Mouse (Mus musculus): Measurements from ENCODE around the gene Depdc7. TPM values are rescaled to one million over a fixed set of nuclear protein-coding genes. Genes with fewer than 3 reads are reported as not detected.
A peak's percentile ranks its signal among the peaks of the same experiment; 100 is the strongest.

Depdc7 gene
- polyA plus RNA-seq (2012; rRNA removed): 0.74 and 1.5 TPM in 2 replicates

DNA sequence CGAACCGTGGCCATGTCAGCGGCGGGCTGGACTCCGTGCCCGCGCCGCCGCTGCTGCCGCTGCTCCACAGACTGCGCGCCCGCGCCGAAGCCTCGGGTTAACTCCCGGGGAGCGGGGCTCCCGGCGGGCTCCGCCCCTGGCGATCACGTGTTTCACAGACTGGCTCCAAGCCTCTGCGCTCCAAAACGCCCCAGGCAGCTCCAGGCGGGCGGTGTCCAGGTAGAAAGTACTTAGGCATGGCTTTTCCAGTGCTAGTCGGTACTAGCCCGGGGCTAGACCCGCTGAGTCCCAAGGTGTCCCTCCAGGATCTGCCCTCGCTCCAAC, at the start of gene Depdc7:
Depdc7 (minus strand) TSS at position 138 of the 324 bp plus-strand sequence.
- Histone ChIP-seq H3K4me1 (ENCODE audit: control insufficient read depth, insufficient read depth, low read length) (peaks cover 11% of the 10 kb centered on the region), H3K36me3 (ENCODE audit: control insufficient read depth, insufficient read depth, low read length) (no peaks in the 10 kb centered on the region), H3K27ac (ENCODE audit: control insufficient read depth, insufficient read depth, low read depth, low read length) (no peak within 1 kb of the TSS), H3K27me3 (ENCODE audit: control insufficient read depth, insufficient read depth, low read length) (no peaks in the 10 kb centered on the region; the same call in 1 of the 2 replicates), H3K4me3 (ENCODE audit: control insufficient read depth, low read depth, low read length) (peak within 1 kb of the TSS; percentile 67)
- no peak for TF ChIP-seq POLR2A (IDR thresholded peaks at IDR 0.05; ENCODE audit: control insufficient read depth, low read depth, low read length)
- TF ChIP-seq CTCF (IDR thresholded peaks at IDR 0.05; ENCODE audit: control insufficient read depth, insufficient read depth, insufficient replicate concordance, low read depth, low read length): no peak

DNA sequence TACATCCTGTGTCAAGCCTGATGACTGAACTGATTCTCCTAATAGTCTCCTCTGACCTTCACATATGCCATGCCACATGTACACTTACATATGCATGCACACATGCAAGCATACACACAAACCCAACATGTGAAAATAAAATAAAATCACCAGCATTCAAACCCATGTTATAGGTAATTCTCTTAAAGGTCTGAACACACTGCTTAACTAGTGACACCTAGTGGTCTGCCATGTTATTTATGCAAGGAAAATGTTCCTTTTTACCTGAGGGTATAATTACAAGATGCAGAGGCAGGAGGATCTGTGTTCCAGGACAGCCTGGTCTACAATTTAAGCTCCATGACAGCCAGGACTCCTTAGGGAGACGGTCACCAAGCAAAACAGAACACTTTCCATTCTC, 32.1 kb upstream of the Depdc7 start:
- no peak overlapping the region for H3K4me3 ChIP-seq (ENCODE audit: control insufficient read depth, low read depth, low read length)
- H3K36me3 ChIP-seq (ENCODE audit: control insufficient read depth, insufficient read depth, low read length): no peaks in the 10 kb centered on the region
- TF ChIP-seq CTCF (IDR thresholded peaks at IDR 0.05; ENCODE audit: control insufficient read depth, insufficient read depth, insufficient replicate concordance, low read depth, low read length) (no peak), POLR2A (IDR thresholded peaks at IDR 0.05; ENCODE audit: control insufficient read depth, low read depth, low read length) (no peak)
- no peak overlapping the region for H3K27ac ChIP-seq (ENCODE audit: control insufficient read depth, insufficient read depth, low read depth, low read length)
- no peaks in the 10 kb centered on the region for H3K27me3 ChIP-seq (ENCODE audit: control insufficient read depth, insufficient read depth, low read length)
- H3K4me1 ChIP-seq (ENCODE audit: control insufficient read depth, insufficient read depth, low read length): no peaks in the 10 kb centered on the region

DNA sequence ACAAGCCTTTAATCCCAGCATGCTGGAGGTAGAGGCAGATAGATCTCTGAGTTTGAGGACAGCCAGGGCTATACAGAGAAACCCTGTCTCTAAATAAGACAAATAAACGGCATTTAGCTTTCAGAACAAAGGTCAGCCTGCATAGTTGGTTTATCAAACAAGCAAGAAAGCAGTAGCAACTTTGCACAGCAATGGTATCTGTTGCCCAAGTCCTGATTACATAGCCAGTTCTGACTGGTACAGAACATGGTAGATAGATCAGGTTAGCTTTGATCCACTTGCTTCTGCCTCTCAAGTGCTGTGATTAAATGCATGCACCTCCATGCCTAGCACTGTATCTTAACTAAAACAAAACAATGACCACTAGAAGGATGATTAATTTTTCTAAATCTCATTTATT, 26.0 kb upstream of the Depdc7 start:
- Histone ChIP-seq H3K36me3 (ENCODE audit: control insufficient read depth, insufficient read depth, low read length) (no peaks in the 10 kb centered on the region), H3K4me3 (ENCODE audit: control insufficient read depth, low read depth, low read length) (no peak overlapping the region), H3K27me3 (ENCODE audit: control insufficient read depth, insufficient read depth, low read length) (no peaks in the 10 kb centered on the region), H3K4me1 (ENCODE audit: control insufficient read depth, insufficient read depth, low read length) (no peaks in the 10 kb centered on the region), H3K27ac (ENCODE audit: control insufficient read depth, insufficient read depth, low read depth, low read length) (no peak overlapping the region)
- TF ChIP-seq CTCF (IDR thresholded peaks at IDR 0.05; ENCODE audit: control insufficient read depth, insufficient read depth, insufficient replicate concordance, low read depth, low read length) (no peak), POLR2A (IDR thresholded peaks at IDR 0.05; ENCODE audit: control insufficient read depth, low read depth, low read length) (no peak)

DNA sequence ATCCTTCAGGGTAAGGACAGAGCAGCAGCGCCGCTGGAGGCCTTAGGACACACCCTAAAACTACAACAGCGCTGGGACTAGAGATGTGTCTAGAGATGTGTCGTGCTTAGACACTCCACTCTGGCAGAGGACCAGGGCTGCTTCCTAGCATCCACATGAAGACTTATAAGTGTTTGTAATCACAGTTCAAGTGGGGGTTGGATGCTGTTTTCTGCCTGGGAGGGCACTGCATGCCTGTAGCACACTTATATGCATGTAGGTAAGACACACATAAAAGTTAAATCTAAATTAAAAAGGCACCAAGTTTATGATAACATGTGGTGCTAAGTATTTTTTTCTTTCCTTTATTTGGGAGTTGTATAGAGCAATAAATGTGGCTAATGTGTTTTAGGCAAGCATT, 21.3 kb upstream of the Depdc7 start:
- H3K36me3 ChIP-seq (ENCODE audit: control insufficient read depth, insufficient read depth, low read length): no peaks in the 10 kb centered on the region
- no peaks in the 10 kb centered on the region for H3K27me3 ChIP-seq (ENCODE audit: control insufficient read depth, insufficient read depth, low read length)

DNA sequence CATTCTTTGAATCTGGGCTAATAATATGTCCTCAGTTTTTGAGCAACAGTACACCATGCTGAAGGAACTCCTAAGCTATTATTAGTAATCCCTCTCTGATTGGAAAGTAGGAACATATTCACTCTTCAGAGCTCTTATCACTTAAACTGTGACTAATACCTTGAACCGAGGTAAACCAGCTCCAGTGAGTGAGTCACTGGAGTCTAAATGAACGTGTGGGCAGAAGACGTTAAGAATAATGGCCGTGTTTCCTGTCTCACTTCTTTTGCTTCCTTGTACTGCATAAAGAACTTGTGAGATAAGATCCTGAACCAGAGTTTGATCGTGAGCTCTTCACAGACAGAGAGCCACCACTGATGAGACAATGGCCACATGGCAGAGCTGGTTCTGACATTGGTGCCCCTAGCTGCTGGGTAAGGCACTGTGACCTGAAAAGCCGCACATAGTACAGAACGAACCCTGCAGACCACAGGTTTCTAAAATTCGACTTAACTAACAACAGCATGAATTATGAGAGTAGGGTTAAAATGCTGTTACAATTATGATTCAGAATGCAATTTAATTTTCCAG, 20.5 kb upstream of the Depdc7 start:
- no peaks in the 10 kb centered on the region for H3K4me1 ChIP-seq (ENCODE audit: control insufficient read depth, insufficient read depth, low read length)
- no peak overlapping the region for H3K4me3 ChIP-seq (ENCODE audit: control insufficient read depth, low read depth, low read length)
- H3K27me3 ChIP-seq (ENCODE audit: control insufficient read depth, insufficient read depth, low read length): no peaks in the 10 kb centered on the region
- H3K27ac ChIP-seq (ENCODE audit: control insufficient read depth, insufficient read depth, low read depth, low read length): no peak overlapping the region
- TF ChIP-seq POLR2A (IDR thresholded peaks at IDR 0.05; ENCODE audit: control insufficient read depth, low read depth, low read length): no peak
- no peaks in the 10 kb centered on the region for H3K36me3 ChIP-seq (ENCODE audit: control insufficient read depth, insufficient read depth, low read length)

More for the DNA sequence above, 21.3 kb upstream of the Depdc7 start:
- no peaks in the 10 kb centered on the region for H3K4me1 ChIP-seq (ENCODE audit: control insufficient read depth, insufficient read depth, low read length)
- H3K27ac ChIP-seq (ENCODE audit: control insufficient read depth, insufficient read depth, low read depth, low read length): no peak overlapping the region
- no peak overlapping the region for H3K4me3 ChIP-seq (ENCODE audit: control insufficient read depth, low read depth, low read length)
- TF ChIP-seq POLR2A (IDR thresholded peaks at IDR 0.05; ENCODE audit: control insufficient read depth, low read depth, low read length) (no peak), CTCF (IDR thresholded peaks at IDR 0.05; ENCODE audit: control insufficient read depth, insufficient read depth, insufficient replicate concordance, low read depth, low read length) (no peak)

DNA sequence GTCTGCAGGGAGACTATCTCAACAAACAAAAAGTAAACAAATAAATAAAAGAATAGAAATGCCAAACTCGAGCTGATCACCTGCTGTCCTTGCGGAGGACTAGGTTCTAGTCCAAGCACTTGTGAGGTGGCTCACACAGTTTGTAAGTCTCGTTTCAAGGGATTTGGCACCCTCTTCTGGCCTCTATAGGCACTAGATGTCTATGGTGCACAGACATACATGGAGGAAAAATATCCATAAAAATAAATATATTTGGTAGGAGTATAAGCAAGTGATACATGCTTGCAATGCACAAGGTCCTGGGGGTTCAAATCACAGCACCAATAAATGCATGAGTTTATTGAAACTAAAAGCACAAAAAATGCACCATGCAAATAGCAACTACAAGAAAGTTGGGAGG, 7.9 kb upstream of the Depdc7 start:
- Histone ChIP-seq H3K27ac (ENCODE audit: control insufficient read depth, insufficient read depth, low read depth, low read length) (no peak overlapping the region), H3K27me3 (ENCODE audit: control insufficient read depth, insufficient read depth, low read length) (no peaks in the 10 kb centered on the region), H3K36me3 (ENCODE audit: control insufficient read depth, insufficient read depth, low read length) (no peaks in the 10 kb centered on the region), H3K4me1 (ENCODE audit: control insufficient read depth, insufficient read depth, low read length) (peaks cover 2% of the 10 kb centered on the region; the same call in 1 of the 2 replicates), H3K4me3 (ENCODE audit: control insufficient read depth, low read depth, low read length) (no peak overlapping the region)
- TF ChIP-seq POLR2A (IDR thresholded peaks at IDR 0.05; ENCODE audit: control insufficient read depth, low read depth, low read length) (no peak), CTCF (IDR thresholded peaks at IDR 0.05; ENCODE audit: control insufficient read depth, insufficient read depth, insufficient replicate concordance, low read depth, low read length) (no peak)

DNA sequence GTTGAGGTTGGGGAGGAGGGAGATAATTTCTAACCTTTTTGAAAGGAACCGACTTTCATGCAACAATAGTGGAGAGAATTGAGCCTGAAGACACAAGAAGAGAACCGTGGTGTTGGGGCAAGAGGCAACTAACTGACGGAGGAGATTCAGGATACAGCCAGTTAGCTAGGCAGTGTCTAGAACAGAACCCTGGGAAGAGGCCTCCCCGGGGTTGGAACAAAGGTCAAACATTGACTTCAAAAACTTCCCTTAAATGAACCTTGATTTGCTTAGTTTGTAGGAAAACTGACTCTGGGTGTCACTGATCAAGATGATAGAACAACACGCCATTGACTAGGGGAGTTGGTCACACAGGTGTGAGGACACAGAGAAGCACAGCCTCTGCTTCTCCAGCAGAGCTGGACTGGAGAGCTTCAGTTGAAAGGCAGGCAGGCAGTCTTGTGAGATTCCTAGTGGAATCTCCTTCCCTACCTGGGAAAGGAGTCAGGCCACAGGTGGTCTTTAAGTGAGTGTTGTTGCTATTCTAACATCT, 6.0 kb upstream of the Depdc7 start:
- Histone ChIP-seq H3K4me3 (ENCODE audit: control insufficient read depth, low read depth, low read length) (no peak overlapping the region), H3K27me3 (ENCODE audit: control insufficient read depth, insufficient read depth, low read length) (no peaks in the 10 kb centered on the region), H3K27ac (ENCODE audit: control insufficient read depth, insufficient read depth, low read depth, low read length) (no peak overlapping the region), H3K4me1 (ENCODE audit: control insufficient read depth, insufficient read depth, low read length) (peaks cover 2% of the 10 kb centered on the region; the same call in 1 of the 2 replicates), H3K36me3 (ENCODE audit: control insufficient read depth, insufficient read depth, low read length) (no peaks in the 10 kb centered on the region)
- TF ChIP-seq CTCF (IDR thresholded peaks at IDR 0.05; ENCODE audit: control insufficient read depth, insufficient read depth, insufficient replicate concordance, low read depth, low read length) (no peak), POLR2A (IDR thresholded peaks at IDR 0.05; ENCODE audit: control insufficient read depth, low read depth, low read length) (no peak)

All from testis, adult 2 months (tissue).